Mouse (Mus musculus): ENCODE results near the gene Slc22a5.

The Slc22a5 gene

GRCm38 (mm10) chr11:53891505-53892451 is at the start of gene Slc22a5:
Gene Slc22a5, minus strand, starts transcription at chr11:53891660.
- DNase-seq = peak; percentile 100

- peak; percentile 66 for DNase-seq
These were observed 40.5 kb upstream of the Slc22a5 start for GRCm38 (mm10) chr11:53931944-53932318.

- peak; percentile 64 for DNase-seq
These were observed 39.9 kb upstream of the Slc22a5 start for GRCm38 (mm10) chr11:53931091-53931943.

- DNase-seq = no peak
These were observed 38.3 kb upstream of the Slc22a5 start for GRCm38 (mm10) chr11:53929741-53930140.

- peak; percentile 14 for DNase-seq
These were observed 37.1 kb upstream of the Slc22a5 start for GRCm38 (mm10) chr11:53928585-53928984.

- DNase-seq = no peak
These were observed 34.8 kb upstream of the Slc22a5 start for GRCm38 (mm10) chr11:53926303-53926702.

GRCm38 (mm10) chr11:53918851-53919250 is 27.4 kb upstream of the Slc22a5 start:
- DNase-seq = no peak

- no peak for DNase-seq
These were observed 19.6 kb upstream of the Slc22a5 start for GRCm38 (mm10) chr11:53911011-53911410.

- DNase-seq = no peak
These were observed 17.2 kb upstream of the Slc22a5 start for GRCm38 (mm10) chr11:53908686-53909085.

- DNase-seq = peak; percentile 18
These were observed 13.1 kb upstream of the Slc22a5 start for GRCm38 (mm10) chr11:53904534-53904925.

GRCm38 (mm10) chr11:53903781-53904533 is 12.5 kb upstream of the Slc22a5 start:
- DNase-seq = peak; percentile 94

GRCm38 (mm10) chr11:53902741-53903140 is 11.3 kb upstream of the Slc22a5 start:
- DNase-seq = no peak

- DNase-seq = no peak
These were observed 9.5 kb upstream of the Slc22a5 start for GRCm38 (mm10) chr11:53900991-53901390.

GRCm38 (mm10) chr11:53899981-53900380 is 8.5 kb upstream of the Slc22a5 start:
- DNase-seq = no peak

- DNase-seq = peak; percentile 58
These were observed 7.5 kb upstream of the Slc22a5 start for GRCm38 (mm10) chr11:53899004-53899403.

- DNase-seq = no peak
These were observed 5.5 kb upstream of the Slc22a5 start for GRCm38 (mm10) chr11:53896935-53897334.

GRCm38 (mm10) chr11:53893451-53893850 is 2.0 kb upstream of the Slc22a5 start:
- no peak for DNase-seq

- DNase-seq = peak; percentile 52
These were observed 1.4 kb upstream of the Slc22a5 start for GRCm38 (mm10) chr11:53892716-53893416.

GRCm38 (mm10) chr11:53890906-53891504 is 455 bp downstream of the Slc22a5 start:
- no peak for DNase-seq

GRCm38 (mm10) chr11:53890225-53890624 is 1.2 kb downstream of the Slc22a5 start:
- DNase-seq = no peak

- DNase-seq = peak; percentile 68
These were observed 2.3 kb downstream of the Slc22a5 start for GRCm38 (mm10) chr11:53889091-53889645.
